Comparison of ENCODE assay signal across 8 mouse cellular contexts in the genomic region with DNA sequence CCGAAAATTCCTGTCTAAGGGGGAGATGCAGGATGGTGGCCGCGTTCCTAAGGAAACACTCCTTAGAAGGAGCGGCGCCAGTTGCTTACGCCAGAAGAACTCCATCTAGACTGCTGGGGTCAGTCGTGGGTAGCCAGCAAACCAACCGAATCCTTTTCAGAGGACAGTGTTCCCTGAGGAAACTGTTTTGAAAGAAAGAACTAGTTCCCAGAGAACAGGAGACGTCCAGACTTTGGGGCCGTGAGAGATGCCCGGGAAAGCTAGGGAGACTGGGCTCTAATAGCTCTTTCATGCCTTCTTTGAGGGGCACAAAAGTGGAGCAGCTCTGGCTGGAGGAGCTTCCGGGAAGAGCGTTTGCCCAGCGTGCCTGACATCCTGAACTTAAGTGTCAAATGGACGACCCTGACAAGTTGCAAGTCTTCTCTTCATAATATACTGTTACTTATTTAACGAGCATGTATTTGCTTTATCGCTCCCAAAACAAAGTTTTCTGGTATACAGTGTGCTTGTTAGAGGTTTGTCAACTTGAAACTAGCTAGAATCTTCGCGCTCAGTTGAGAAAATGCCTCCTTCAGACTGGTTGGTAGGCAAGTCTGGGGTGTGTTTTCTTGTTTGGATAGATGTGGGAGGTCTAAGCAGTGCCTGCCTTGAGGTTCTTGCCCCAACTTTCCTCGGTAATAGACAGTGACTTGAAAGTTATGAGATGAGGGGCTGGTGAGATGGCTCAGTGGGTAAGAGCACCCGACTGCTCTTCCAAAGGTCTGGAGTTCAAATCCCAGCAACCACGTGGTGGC. TPM values are rescaled to one million over a fixed set of nuclear protein-coding genes. Genes with fewer than 3 reads are reported as not detected.
DNase-seq lines count a peak whose midpoint lies in the region; ATAC-seq and TF ChIP-seq lines count a peak whose summit lies in the region.

No protein-coding gene starts in this region.

- no peaks in the 10 kb centered on the region for H3K9me3 ChIP-seq in limb, embryonic 11.5 days (ENCODE audit: control insufficient read depth, low read length)

- TF ChIP-seq CTCF in liver, adult 2 months (IDR thresholded peaks at IDR 0.05; ENCODE audit: low read depth, low read length), result no peak
- TF ChIP-seq CTCF in bone marrow, adult 2 months (IDR thresholded peaks at IDR 0.05; ENCODE audit: control insufficient read depth, insufficient read depth, low read length), result no peak

- peak overlapping the region; percentile 96 for H3K27ac ChIP-seq in liver, adult 2 months (replicated peaks; ENCODE audit: insufficient read depth, low read depth, low read length)
- H3K27ac ChIP-seq in bone marrow, adult 2 months (ENCODE audit: control insufficient read depth, insufficient read depth, low read depth, low read length, poor library complexity), result peak overlapping the region; percentile 96
- peak overlapping the region; percentile 94 for H3K27ac ChIP-seq in limb, embryonic 11.5 days (replicated peaks; ENCODE audit: low read depth, low read length)

- peak; percentile 23; the same call in 1 of the 2 replicates for ATAC-seq in erythroid progenitor cell, adult 5-6 weeks (replicated peaks; ENCODE audit: low FRiP score, poor library complexity, severe bottlenecking)
- ATAC-seq in limb, embryonic 11.5 days (ENCODE audit: insufficient number of reproducible peaks, low FRiP score, low TSS enrichment, low read depth), result no peak

- peak overlapping the region; percentile 84 for H3K4me3 ChIP-seq in liver, adult 2 months (ENCODE audit: insufficient read depth, low read depth, low read length)
- H3K4me3 ChIP-seq in bone marrow, adult 2 months (replicated peaks; ENCODE audit: control insufficient read depth, low read depth, low read length), result peak overlapping the region; percentile 96
- H3K4me3 ChIP-seq in limb, embryonic 11.5 days (ENCODE audit: low read depth, low read length), result peak overlapping the region; percentile 48
- peak overlapping the region; percentile 57 for H3K4me3 ChIP-seq in myocyte

- H3K4me1 ChIP-seq in liver, adult 2 months (ENCODE audit: control insufficient read depth, insufficient read depth, low read length), result peaks cover 5% of the 10 kb centered on the region; the same call in 1 of the 2 replicates
- H3K4me1 ChIP-seq in bone marrow, adult 2 months (ENCODE audit: control insufficient read depth, insufficient read depth, low read length), result peaks cover 3% of the 10 kb centered on the region; the same call in 1 of the 2 replicates
- H3K4me1 ChIP-seq in limb, embryonic 11.5 days (ENCODE audit: control insufficient read depth, insufficient read depth, low read length), result 0 out of 2 replicates have a peak, but pooled peaks cover 3% of the 10 kb centered on the region

- 3% methylated on average over 22 of the region's 22 CpGs for WGBS in liver, adult 2 months
- WGBS in bone marrow, adult 2 months, result 3% methylated on average over 22 of the region's 22 CpGs
- WGBS in limb, embryonic 11.5 days, result 3% methylated on average over 22 of the region's 22 CpGs

- peak; percentile 9 for DNase-seq in liver, adult 2 months (ENCODE audit: extremely low read depth, low read depth, low spot score)
- no peak for DNase-seq in liver
- DNase-seq in limb, embryonic 11.5 days (ENCODE audit: low spot score), result no peak
- no peak for DNase-seq in right cerebral cortex, adult 2 months (ENCODE audit: low spot score in 2 of 2)
- no peak for DNase-seq in layer of hippocampus, postnatal 25 days (ENCODE audit: extremely low spot score in 1 of 2, low spot score in 1 of 2)

- peaks cover 3% of the 10 kb centered on the region; the same call in 1 of the 2 replicates for H3K36me3 ChIP-seq in liver, adult 2 months (ENCODE audit: control insufficient read depth, insufficient read depth, low read length)
- H3K36me3 ChIP-seq in limb, embryonic 11.5 days (ENCODE audit: control insufficient read depth, insufficient read depth, low read length), result no peaks in the 10 kb centered on the region
- H3K36me3 ChIP-seq in myocyte (ENCODE audit: control insufficient read depth, insufficient read depth), result peaks cover 4% of the 10 kb centered on the region

- H3K27me3 ChIP-seq in liver, adult 2 months (ENCODE audit: control insufficient read depth, insufficient read depth, low read length), result no peaks in the 10 kb centered on the region
- no peaks in the 10 kb centered on the region for H3K27me3 ChIP-seq in limb, embryonic 11.5 days (ENCODE audit: control insufficient read depth, insufficient read depth, low read length)
- H3K27me3 ChIP-seq in myocyte (ENCODE audit: control insufficient read depth, insufficient read depth, insufficient read length), result no peaks in the 10 kb centered on the region

- no peak for TF ChIP-seq POLR2A in liver, adult 2 months (IDR thresholded peaks at IDR 0.05; ENCODE audit: extremely low read depth, insufficient read depth, low read length)
- TF ChIP-seq POLR2A in bone marrow, adult 2 months (IDR thresholded peaks at IDR 0.05; ENCODE audit: borderline replicate concordance, control insufficient read depth, low read depth, low read length), result no peak
- TF ChIP-seq POLR2A in myocyte (IDR thresholded peaks at IDR 0.05; ENCODE audit: insufficient read length, low read depth), result peak; percentile 41

- H3K79me2 ChIP-seq in liver, adult 2 months (ENCODE audit: control insufficient read depth, insufficient read depth, low read length), result peaks cover 5% of the 10 kb centered on the region; the same call in 1 of the 2 replicates
- peaks cover 13% of the 10 kb centered on the region for H3K79me2 ChIP-seq in myocyte (ENCODE audit: control insufficient read depth, insufficient read depth)

- peak overlapping the region; percentile 85 for H3K4me2 ChIP-seq in limb, embryonic 11.5 days (ENCODE audit: low read depth, severe bottlenecking)
- peak overlapping the region; percentile 86 for H3K4me2 ChIP-seq in myocyte (ENCODE audit: low read depth)

- peak overlapping the region; percentile 64 for H3K9ac ChIP-seq in liver, adult 2 months (ENCODE audit: low read depth, low read length)
- peak overlapping the region; percentile 59 for H3K9ac ChIP-seq in limb, embryonic 11.5 days (ENCODE audit: low read length)

- H3ac ChIP-seq in myocyte (ENCODE audit: control insufficient read depth, insufficient read length), result peak overlapping the region; percentile 28

TF ChIP-seq in myocyte, 11 proteins besides CTCF, POLR2A, EP300 and RAD21:
- TF ChIP-seq REST (IDR thresholded peaks at IDR 0.05; ENCODE audit: insufficient read depth, insufficient read length), result no peak
- TF ChIP-seq POLR2AphosphoS2 (IDR thresholded peaks at IDR 0.05; ENCODE audit: insufficient read length, low read depth), result peak; percentile 9

RNA-seq across cellular contexts. Expression of a gene that starts 0.8 kb away (rescaled TPM):
- total RNA-seq in liver, adult 2 months (2014; rRNA removed), result 8.9 and 10.8 TPM in 2 replicates
- polyA plus RNA-seq in liver, adult 2 months (2012; rRNA removed), result 12.3 and 15.0 TPM in 2 replicates
- polyA plus RNA-seq in bone marrow, adult 2 months (2011; ENCODE audit: insufficient read depth, insufficient read length, low replicate concordance, missing spikeins), result 31.9 and 39.0 TPM in 2 replicates
- total RNA-seq in erythroid progenitor cell, adult 5-6 weeks (2015; ENCODE audit: low replicate concordance), result 18.4 and 26.4 TPM in 2 replicates
- total RNA-seq in erythroid progenitor cell, adult 5-6 weeks (2017; ENCODE audit: low replicate concordance), result 13.4 and 15.5 TPM in 2 replicates
- polyA plus RNA-seq in limb, embryonic 11.5 days (2014; fragmentation: Nextera tagmentation; extraction: Ambion mirVana), result 165 and 168 TPM in 2 replicates
- 99.1 TPM for polyA plus RNA-seq in myocyte (2012; fragmentation: generic; extraction: Trizol)
- 10 to 100 TPM; 68.5 to 71.8 TPM for total RNA-seq in layer of hippocampus, postnatal 25 days (2021)

RNA-seq across cellular contexts. Expression of a gene that starts 27.9 kb away (rescaled TPM):
- total RNA-seq in liver, adult 2 months (2014; rRNA removed), result 0.09 TPM in 1 of 2 replicates, not detected in the other
- 0.06 TPM in 1 of 2 replicates, not detected in the other for polyA plus RNA-seq in liver, adult 2 months (2012; rRNA removed)
- polyA plus RNA-seq in bone marrow, adult 2 months (2011; ENCODE audit: insufficient read depth, insufficient read length, low replicate concordance, missing spikeins), result 0.47 TPM in 1 of 2 replicates, not detected in the other
- total RNA-seq in erythroid progenitor cell, adult 5-6 weeks (2015; ENCODE audit: low replicate concordance), result not detected in 2 replicates
- not detected in 2 replicates for total RNA-seq in erythroid progenitor cell, adult 5-6 weeks (2017; ENCODE audit: low replicate concordance)
- polyA plus RNA-seq in limb, embryonic 11.5 days (2014; fragmentation: Nextera tagmentation; extraction: Ambion mirVana), result 0.07 TPM in 1 of 2 replicates, not detected in the other
- 0.17 TPM for polyA plus RNA-seq in myocyte (2012; fragmentation: generic; extraction: Trizol)
- total RNA-seq in layer of hippocampus, postnatal 25 days (2021), result 10 to 100 TPM; 81.0 to 84.7 TPM

RNA-seq across cellular contexts. Expression of a gene that starts 42.3 kb away (rescaled TPM):
- total RNA-seq in liver, adult 2 months (2014; rRNA removed), result 7.9 and 8.6 TPM in 2 replicates
- 15.8 and 27.9 TPM in 2 replicates for polyA plus RNA-seq in liver, adult 2 months (2012; rRNA removed)
- polyA plus RNA-seq in bone marrow, adult 2 months (2011; ENCODE audit: insufficient read depth, insufficient read length, low replicate concordance, missing spikeins), result 7.9 and 16.0 TPM in 2 replicates
- 4.0 TPM in 1 of 2 replicates, not detected in the other for total RNA-seq in erythroid progenitor cell, adult 5-6 weeks (2015; ENCODE audit: low replicate concordance)
- total RNA-seq in erythroid progenitor cell, adult 5-6 weeks (2017; ENCODE audit: low replicate concordance), result 1.0 TPM in 1 of 2 replicates, not detected in the other
- polyA plus RNA-seq in limb, embryonic 11.5 days (2014; fragmentation: Nextera tagmentation; extraction: Ambion mirVana), result 51.9 and 57.3 TPM in 2 replicates
- 59.7 TPM for polyA plus RNA-seq in myocyte (2012; fragmentation: generic; extraction: Trizol)
- total RNA-seq in layer of hippocampus, postnatal 25 days (2021), result 100 to 1,000 TPM in 1 of 2 experiments, 10 to 100 TPM in 1; 81.5 to 116 TPM

RNA-seq across cellular contexts. Expression of a gene that starts 43.1 kb away (rescaled TPM):
- total RNA-seq in liver, adult 2 months (2014; rRNA removed), result under 0.01 TPM in 1 of 2 replicates, not detected in the other
- polyA plus RNA-seq in liver, adult 2 months (2012; rRNA removed), result 0.02 TPM in 1 of 2 replicates, not detected in the other
- not detected in 2 replicates for polyA plus RNA-seq in bone marrow, adult 2 months (2011; ENCODE audit: insufficient read depth, insufficient read length, low replicate concordance, missing spikeins)
- total RNA-seq in erythroid progenitor cell, adult 5-6 weeks (2015; ENCODE audit: low replicate concordance), result not detected in 2 replicates
- not detected in 2 replicates for total RNA-seq in erythroid progenitor cell, adult 5-6 weeks (2017; ENCODE audit: low replicate concordance)
- not detected in 2 replicates for polyA plus RNA-seq in limb, embryonic 11.5 days (2014; fragmentation: Nextera tagmentation; extraction: Ambion mirVana)
- 0.06 TPM for polyA plus RNA-seq in myocyte (2012; fragmentation: generic; extraction: Trizol)
- 1 to 10 TPM; 1.2 to 1.3 TPM for total RNA-seq in layer of hippocampus, postnatal 25 days (2021)
